Mouse (Mus musculus): Measurements from ENCODE around the gene Slc17a7.
"Not testable (repeated sequence)": the region's sequence is repeated elsewhere in the genome, so short reads cannot be mapped to it uniquely, and the experiment has no call there.

Gene Slc17a7

DNA sequence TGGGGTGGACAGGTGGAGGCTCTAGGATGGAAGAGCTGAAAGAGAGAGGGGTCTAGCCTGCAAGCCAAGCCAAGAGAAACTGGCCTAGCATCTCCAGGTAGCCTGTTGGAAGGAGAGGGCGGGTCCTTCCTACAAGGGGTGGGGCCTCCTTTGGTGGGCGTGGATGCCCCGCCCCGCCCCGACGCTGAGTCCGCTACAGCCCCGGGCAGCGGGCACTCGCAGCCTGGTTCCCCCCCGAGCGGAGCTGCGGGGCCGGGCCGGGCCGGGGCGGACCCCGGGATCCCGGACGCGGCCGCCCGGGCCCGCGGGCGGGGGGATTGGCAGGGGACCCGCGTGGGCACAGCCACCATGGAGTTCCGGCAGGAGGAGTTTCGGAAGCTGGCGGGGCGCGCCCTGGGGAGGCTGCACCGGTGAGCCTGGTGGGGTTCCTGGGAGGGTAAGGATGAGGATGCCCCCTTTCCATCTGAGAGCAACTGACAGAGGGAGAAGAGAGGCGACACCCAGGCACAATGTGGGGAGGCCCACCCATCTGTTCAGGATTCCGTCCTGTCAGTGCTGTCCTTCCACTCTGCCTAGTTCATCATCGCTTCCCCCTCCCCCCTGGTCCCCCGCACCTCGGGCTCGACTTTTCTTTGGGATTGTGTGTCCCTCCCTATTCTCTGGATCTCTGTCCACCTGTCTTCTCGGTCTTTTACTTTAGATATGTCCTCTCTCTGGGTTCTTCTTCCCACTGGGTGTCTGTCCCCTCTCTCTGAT lies at the start of gene Slc17a7:
Gene Slc17a7 (plus strand): TSS at position 215 of the 756 bp plus-strand sequence.
- no peak for DNase-seq (ENCODE audit: low spot score)

- DNase-seq (ENCODE audit: low spot score): no peak
These were observed 46.2 kb upstream of the Slc17a7 start for GRCm38 (mm10) chr7:45117566-45117965.

DNA sequence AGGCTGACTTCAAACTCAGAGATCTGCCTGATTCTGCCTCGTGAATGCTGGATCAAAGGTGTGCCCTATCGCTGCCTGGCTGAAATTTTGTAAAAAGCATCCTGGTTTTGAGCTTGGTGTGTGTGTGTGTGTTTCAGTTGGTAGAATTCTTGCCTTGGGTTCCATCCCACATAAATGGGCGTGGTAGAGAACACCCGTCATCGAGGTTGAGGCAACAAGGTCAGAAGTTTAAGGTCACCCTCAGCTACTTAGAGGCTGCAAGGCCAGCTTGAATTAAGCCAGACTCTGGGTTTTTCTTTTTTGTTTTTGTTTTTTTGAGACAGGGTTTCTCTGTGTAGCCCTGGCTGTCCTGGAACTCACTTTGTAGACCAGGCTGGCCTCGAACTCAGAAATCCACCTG lies 45.4 kb upstream of the Slc17a7 start:
- DNase-seq (ENCODE audit: low spot score): no peak

GRCm38 (mm10) chr7:45119780-45120709 lies 43.7 kb upstream of the Slc17a7 start:
- no peak for DNase-seq (ENCODE audit: low spot score)

- no peak for DNase-seq (ENCODE audit: low spot score)
These were observed 42.3 kb upstream of the Slc17a7 start for GRCm38 (mm10) chr7:45121404-45121803.

- DNase-seq (ENCODE audit: low spot score): no peak
These were observed 41.8 kb upstream of the Slc17a7 start for GRCm38 (mm10) chr7:45121966-45122365.

DNA sequence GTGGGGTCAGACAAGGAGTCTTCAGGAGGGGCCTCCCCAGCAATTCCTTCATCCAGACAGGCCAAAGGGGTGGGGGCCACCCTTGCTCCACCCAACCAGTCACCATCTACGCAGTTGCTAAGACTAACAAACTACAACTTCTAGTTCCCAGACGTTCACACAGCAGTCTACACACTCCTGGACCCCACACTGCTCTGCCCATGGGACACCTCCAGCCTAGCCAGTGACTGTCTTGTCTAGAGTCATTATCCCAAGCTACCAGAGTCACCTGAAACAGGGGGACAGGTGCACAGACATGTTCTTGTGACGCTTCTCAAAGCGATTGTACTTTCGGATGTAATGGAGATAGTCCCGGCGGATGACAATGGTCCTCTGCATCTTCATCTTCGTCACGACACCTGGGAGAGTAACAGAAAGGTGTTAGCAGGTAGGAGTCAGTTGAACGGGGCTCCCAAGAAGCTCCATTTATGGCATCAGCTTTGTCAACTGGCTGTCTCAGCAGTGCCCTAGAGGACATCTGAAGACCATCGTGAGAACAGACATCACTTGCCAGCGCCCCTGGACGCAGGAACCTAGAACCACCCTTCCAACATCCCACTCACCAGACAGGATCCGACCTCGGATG lies 41.1 kb upstream of the Slc17a7 start:
- DNase-seq (ENCODE audit: low spot score): no peak

GRCm38 (mm10) chr7:45123186-45123570 lies 40.6 kb upstream of the Slc17a7 start:
- DNase-seq (ENCODE audit: low spot score): no peak

GRCm38 (mm10) chr7:45124224-45125143 lies 39.3 kb upstream of the Slc17a7 start, which contains the start of gene Rps11:
Gene Rps11, minus strand, starts transcription at chr7:45124439.
- DNase-seq (ENCODE audit: low spot score): peak; percentile 95

DNA sequence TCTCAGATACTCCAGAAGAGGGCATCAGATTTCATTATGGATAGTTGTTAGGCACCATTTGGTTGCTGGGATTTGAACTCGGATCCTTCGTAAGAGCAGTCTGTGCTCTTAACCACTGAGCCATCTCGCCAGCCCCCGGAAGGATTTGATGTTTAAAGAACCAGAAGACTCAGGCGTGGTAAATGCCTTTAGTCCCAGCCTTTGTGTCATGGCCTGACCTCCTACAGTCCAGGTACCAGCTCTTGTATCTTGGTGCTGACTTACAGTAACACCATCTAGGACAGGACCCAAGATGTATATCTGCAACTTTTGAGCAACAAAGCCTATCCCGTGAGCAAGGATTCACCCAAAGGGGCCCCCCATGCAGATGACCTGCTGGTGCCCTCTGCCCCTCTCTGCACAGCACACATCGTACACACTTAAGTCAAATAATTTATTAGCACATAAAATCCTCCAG lies 38.6 kb upstream of the Slc17a7 start:
- no peak for DNase-seq (ENCODE audit: low spot score)

GRCm38 (mm10) chr7:45125649-45126048 lies 38.1 kb upstream of the Slc17a7 start:
- not testable (repeated sequence) for DNase-seq (ENCODE audit: low spot score)

DNA sequence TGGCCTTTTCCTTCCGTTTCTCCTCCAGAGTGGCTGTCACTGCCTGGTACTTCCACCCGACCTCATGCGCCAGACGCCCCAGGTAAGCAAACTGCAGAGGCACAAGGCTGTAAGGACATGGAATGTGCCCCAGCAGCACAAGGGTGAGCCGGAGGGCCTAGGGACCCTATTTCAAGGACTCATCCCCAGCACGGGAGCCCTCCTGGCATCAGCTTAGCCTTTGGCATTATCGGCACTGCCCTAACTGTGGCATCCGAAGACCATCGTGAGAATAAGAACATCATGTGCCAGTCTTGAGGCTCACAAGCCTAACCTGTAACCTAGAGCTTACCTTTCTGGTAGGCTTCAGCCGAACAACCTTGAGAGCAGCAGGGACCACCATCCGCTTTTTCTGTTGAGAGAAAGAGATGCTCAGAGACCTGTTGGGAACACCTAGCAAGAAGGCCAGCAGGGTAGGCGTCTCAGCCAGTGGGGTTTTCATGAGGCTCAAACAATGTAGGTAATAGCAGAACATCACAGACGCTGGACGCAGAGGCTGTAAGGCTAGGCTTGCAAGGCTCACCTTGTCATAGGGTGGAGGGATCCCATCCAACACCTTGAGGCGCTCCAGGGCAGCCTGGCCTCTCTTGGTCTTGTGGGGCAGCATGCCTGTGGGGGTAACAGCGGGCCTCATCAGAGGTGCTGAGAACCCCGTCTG lies 37.5 kb upstream of the Slc17a7 start:
- no peak for DNase-seq (ENCODE audit: low spot score)

DNA sequence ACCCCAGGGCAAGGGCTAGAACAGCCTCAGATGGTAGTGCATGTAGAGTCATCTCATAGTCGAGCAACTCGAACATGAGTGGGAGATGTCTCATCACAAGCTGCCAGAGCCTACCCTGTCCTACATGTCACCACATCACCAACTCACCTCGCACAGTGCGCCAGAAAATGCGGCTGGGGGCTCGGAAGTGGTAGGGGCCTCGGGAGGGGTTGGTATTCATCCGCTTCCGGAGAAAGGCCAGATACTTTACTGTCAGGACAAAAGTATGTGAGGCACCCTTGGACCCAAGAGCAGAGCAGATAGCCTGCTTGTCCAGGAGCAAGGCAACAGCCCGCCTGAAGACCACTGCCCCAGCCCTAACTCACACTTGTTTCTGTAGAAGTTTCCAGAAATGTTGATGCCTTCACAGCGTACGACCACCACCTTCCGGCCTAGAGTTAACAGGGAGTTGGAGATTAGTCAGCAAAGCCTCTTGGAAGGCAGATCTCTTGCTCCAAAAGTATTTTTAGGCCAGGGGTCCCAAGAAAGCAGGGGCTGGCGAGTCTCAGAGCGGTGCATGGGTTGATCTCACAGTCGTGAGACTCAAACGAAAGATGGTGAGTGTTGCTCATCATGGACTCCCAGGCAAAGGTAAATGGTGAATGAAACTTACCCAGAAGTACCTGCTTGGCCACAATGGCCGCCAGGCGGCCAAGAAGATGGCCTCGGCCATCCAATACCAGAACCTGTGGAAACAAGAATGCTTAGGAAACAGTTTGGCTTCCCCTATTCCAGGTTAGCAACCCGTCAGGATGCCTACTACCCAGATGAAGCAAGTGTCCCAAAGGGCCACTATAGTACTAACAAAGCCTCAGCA lies 36.7 kb upstream of the Slc17a7 start:
- DNase-seq (ENCODE audit: low spot score): no peak

DNA sequence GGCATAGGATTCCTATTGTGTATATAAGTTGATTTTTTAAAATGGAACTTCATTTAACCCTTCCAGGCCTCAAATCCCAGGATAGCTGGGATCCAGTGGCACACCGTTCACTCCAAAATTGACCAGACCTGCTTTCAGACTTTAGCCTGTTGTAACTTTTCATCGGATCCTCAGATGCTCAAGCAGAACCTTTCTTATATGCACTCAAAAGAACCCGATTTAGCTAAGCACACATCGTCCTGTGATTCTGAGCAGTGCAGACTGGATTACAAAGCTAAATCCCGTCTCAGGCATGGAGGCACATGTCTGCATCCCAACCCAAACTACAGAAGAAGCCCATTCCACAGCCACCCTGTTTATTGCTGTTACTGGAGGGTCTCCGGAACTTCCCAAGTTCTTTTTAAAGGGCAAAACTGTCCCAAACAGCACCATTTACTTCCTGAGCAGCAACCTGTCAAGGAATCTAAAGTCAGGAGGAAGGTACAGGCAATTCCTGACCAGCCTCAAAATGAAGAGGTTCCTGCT lies 36.0 kb upstream of the Slc17a7 start:
- DNase-seq (ENCODE audit: low spot score): no peak

- peak; percentile 98 for DNase-seq (ENCODE audit: low spot score)
These were observed 35.0 kb upstream of the Slc17a7 start, which contains the start of gene Rpl13a for GRCm38 (mm10) chr7:45128624-45129246. Gene Rpl13a, minus strand, starts transcription at chr7:45128761.

GRCm38 (mm10) chr7:45129318-45129717 lies 34.4 kb upstream of the Slc17a7 start:
- no peak for DNase-seq (ENCODE audit: low spot score)

DNA sequence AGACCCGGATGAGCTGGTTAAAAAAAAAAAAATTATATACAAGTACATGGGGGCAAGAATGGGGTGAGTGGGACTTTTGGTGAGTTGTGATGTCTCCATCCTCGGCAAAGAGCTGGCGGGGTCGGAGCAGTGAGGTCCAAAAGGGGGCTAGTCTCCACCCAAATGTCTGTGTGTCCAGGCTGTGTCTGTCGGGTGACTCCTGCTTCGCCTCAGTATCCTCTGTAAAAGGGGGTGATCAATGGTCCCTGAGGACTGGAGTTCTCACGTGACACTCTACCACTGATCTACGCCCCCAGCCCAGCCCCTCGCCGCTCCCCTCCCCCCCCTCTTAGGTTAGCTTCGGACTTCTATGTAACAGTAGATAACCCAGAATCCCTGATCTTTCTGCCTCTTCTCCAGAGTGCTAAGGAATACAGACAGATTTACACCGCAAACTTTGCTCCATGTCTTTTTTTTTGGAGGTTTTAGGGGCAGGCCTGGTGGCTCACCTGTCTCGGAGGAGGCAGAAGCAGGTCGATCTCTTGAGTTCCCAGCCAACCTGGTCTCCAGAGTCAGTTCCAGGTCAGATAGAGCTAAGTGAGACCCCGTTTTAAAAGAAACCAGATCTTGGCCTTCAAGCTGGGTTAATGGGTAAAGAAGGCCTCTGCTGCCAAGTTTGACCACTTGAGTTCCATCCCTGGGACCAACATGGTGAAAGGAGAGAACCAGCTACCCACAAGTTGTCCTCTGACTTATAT lies 33.8 kb upstream of the Slc17a7 start:
- no peak for DNase-seq (ENCODE audit: low spot score)

GRCm38 (mm10) chr7:45131850-45132249 lies 31.9 kb upstream of the Slc17a7 start:
- no peak for DNase-seq (ENCODE audit: low spot score)
